Mouse (Mus musculus) ES-Bruce4 (cell line): ENCODE data around the gene Ccl1.

ENCODE experiments used
- CTCF ChIP-seq: IDR thresholded peaks from one replicate; pipeline ENCODE4 v1.8.1; 2011; ENCODE audit warnings: low read depth, low read length
- POLR2A ChIP-seq: IDR thresholded peaks from one replicate; pipeline ENCODE4 v1.8.1; 2011; ENCODE audit warnings: low read length; ENCODE audit not compliant: insufficient read depth

- TF ChIP-seq POLR2A, result no peak
- TF ChIP-seq CTCF, result no peak
Measured at GRCm38 (mm10) chr11:82136196-82136595, 169.3 kb downstream of the Ccl1 start.
